Mouse (Mus musculus): Measurements from ENCODE around the gene Cryge. TPM values are rescaled to one million over a fixed set of nuclear protein-coding genes. Genes with fewer than 3 reads are reported as not detected.

Cryge gene
- polyA plus RNA-seq, 2 experiments from 2014 or later = not detected

- ATAC-seq = peak; percentile 96
Observed at GRCm38 (mm10) chr1:65010153-65010552, 40.8 kb downstream of the Cryge start.

DNA sequence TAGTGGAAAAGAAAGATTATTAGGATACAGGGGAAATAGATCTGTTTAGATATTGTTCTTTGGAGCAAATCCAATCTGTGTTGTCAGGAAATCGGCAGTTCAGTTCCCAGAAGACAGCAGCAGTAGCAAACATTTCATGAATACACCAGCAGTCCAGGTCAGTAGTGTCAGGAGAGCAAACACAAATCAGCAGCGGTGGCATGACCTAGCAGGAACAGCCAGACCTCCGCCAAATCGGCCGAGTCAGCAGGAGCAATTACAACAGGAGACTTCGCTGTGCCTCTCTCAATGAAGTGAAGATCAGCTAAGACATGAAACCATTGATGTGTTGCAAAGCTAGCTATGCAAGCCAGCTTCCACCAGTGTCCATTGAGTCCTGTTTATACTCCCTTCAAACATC is 45.4 kb downstream of the Cryge start:
- no peak for ATAC-seq

DNA sequence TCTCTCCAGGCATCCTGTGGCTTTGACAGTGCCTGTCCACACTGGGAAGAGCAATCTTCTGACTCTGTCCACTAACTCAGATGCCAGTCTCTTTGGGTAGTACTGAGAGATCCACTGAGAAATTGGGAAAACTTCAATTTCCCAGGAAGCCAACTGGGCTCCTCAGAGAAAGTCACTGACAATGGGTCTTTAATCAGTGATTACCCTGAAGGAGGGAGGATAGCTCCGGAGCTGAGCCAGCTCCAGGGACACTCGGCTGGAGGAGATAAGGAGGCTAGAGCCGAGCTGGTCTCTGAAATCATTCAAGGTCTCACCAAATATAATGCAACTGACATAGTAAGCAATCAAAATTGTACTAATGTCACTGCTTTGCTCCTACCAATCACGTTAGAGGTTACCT is 46.4 kb downstream of the Cryge start:
- no peak for ATAC-seq

Other genes starting within 250 kb of the Cryge start
- gene Plekhm3, start 94.3 kb downstream of the Cryge start, polyA plus RNA-seq (2017; shearing (Covaris generic)) = 10 to 100 TPM in 1 of 2 experiments, 1 to 10 TPM in 1; 7.8 to 11.2 TPM
- gene Akr1cl, start 18.4 kb downstream of the Cryge start, polyA plus RNA-seq (2017; shearing (Covaris generic)) = under 1 TPM in 1 of 2 experiments, not detected in 1; 0.31 TPM
- gene Crygd, start 12.3 kb upstream of the Cryge start, polyA plus RNA-seq (2017; shearing (Covaris generic)) = not detected
- gene Crygc, start 22.5 kb upstream of the Cryge start, polyA plus RNA-seq (2017; shearing (Covaris generic)) = not detected
- gene Crygb, start 31.1 kb upstream of the Cryge start, polyA plus RNA-seq (2017; shearing (Covaris generic)) = not detected
- not detected for gene Cryga, start 52.2 kb upstream of the Cryge start, polyA plus RNA-seq (2017; shearing (Covaris generic))
- gene Gm28845, start 68.4 kb upstream of the Cryge start, polyA plus RNA-seq (2017; shearing (Covaris generic)) = not detected
- gene D630023F18Rik, start 72.1 kb upstream of the Cryge start, polyA plus RNA-seq (2017; shearing (Covaris generic)) = not detected
- 10 to 100 TPM in 1 of 2 experiments, 1 to 10 TPM in 1; 7.9 to 10.2 TPM for gene Idh1, start 135.4 kb upstream of the Cryge start, polyA plus RNA-seq (2017; shearing (Covaris generic))
- 10 to 100 TPM; 11.8 to 13.6 TPM for gene Pikfyve, start 135.5 kb upstream of the Cryge start, polyA plus RNA-seq (2017; shearing (Covaris generic))
- not detected for gene Pth2r, start 230.9 kb upstream of the Cryge start, polyA plus RNA-seq (2017; shearing (Covaris generic))